Mouse (Mus musculus): ENCODE measurements around the gene Kcnip3. TPM values are rescaled to one million over a fixed set of nuclear protein-coding genes. Genes with fewer than 3 reads are reported as not detected.

The Kcnip3 gene
- polyA plus RNA-seq, 1 experiment from 2014 or later, result 4.0 TPM

- no peak overlapping the region for H3K9ac ChIP-seq
- H3K27me3 ChIP-seq, result no peaks in the 10 kb centered on the region
- H3K9me3 ChIP-seq (replicated peaks), result no peaks in the 10 kb centered on the region
- no peak for ATAC-seq (replicated peaks; ENCODE audit: low FRiP score)
- H3K36me3 ChIP-seq, result no peaks in the 10 kb centered on the region
- 56% methylated on average over 10 of the region's 10 CpGs for WGBS
- H3K4me1 ChIP-seq, result 0 out of 2 replicates have a peak, but pooled peaks cover 5% of the 10 kb centered on the region
- H3K4me2 ChIP-seq, result no peak overlapping the region
- no peak overlapping the region for H3K4me3 ChIP-seq (replicated peaks)
- H3K27ac ChIP-seq, result peak overlapping the region; percentile 19; the same call in 1 of the 2 replicates
Observed at GRCm38 (mm10) chr2:127418266-127418970, 103.5 kb downstream of the Kcnip3 start.

- 36% methylated on average over 3 of the region's 3 CpGs for WGBS
- Histone ChIP-seq H3K4me2 (no peak overlapping the region), H3K27ac (peak overlapping the region; percentile 62; the same call in 1 of the 2 replicates), H3K36me3 (no peaks in the 10 kb centered on the region), H3K4me3 (replicated peaks) (no peak overlapping the region), H3K27me3 (no peaks in the 10 kb centered on the region), H3K9me3 (replicated peaks) (no peaks in the 10 kb centered on the region), H3K9ac (no peak overlapping the region), H3K4me1 (0 out of 2 replicates have a peak, but pooled peaks cover 5% of the 10 kb centered on the region)
- ATAC-seq (replicated peaks; ENCODE audit: low FRiP score), result no peak
Observed at GRCm38 (mm10) chr2:127416706-127417105, 105.2 kb downstream of the Kcnip3 start.

- 41% methylated on average over 10 of the region's 10 CpGs for WGBS
- H3K9me3 ChIP-seq (replicated peaks), result no peaks in the 10 kb centered on the region
- no peaks in the 10 kb centered on the region for H3K27me3 ChIP-seq
- H3K4me3 ChIP-seq (replicated peaks), result no peak overlapping the region
- ATAC-seq (replicated peaks; ENCODE audit: low FRiP score), result peak; percentile 74
- H3K9ac ChIP-seq, result no peak overlapping the region
- H3K4me2 ChIP-seq, result no peak overlapping the region
- H3K27ac ChIP-seq, result peak overlapping the region; percentile 62
- H3K4me1 ChIP-seq, result 0 out of 2 replicates have a peak, but pooled peaks cover 5% of the 10 kb centered on the region
- no peaks in the 10 kb centered on the region for H3K36me3 ChIP-seq
Observed at GRCm38 (mm10) chr2:127415806-127416205, 106.1 kb downstream of the Kcnip3 start.

- Histone ChIP-seq H3K4me1 (0 out of 2 replicates have a peak, but pooled peaks cover 5% of the 10 kb centered on the region), H3K4me2 (no peak overlapping the region), H3K36me3 (no peaks in the 10 kb centered on the region), H3K9me3 (replicated peaks) (no peaks in the 10 kb centered on the region), H3K9ac (no peak overlapping the region), H3K27me3 (no peaks in the 10 kb centered on the region), H3K27ac (no peak overlapping the region), H3K4me3 (replicated peaks) (no peak overlapping the region)
- 68% methylated on average over 6 of the region's 6 CpGs for WGBS
- no peak for ATAC-seq (replicated peaks; ENCODE audit: low FRiP score)
Observed at GRCm38 (mm10) chr2:127411126-127411525, 110.8 kb downstream of the Kcnip3 start.

Other genes starting within 250 kb of the Kcnip3 start
- gene Dusp2, start 185.9 kb downstream of the Kcnip3 start, polyA plus RNA-seq (2015; fragmentation: Nextera tagmentation; extraction: Ambion mirVana), result 8.8 and 9.0 TPM in 2 replicates
- gene Astl, start 183.5 kb downstream of the Kcnip3 start, polyA plus RNA-seq (2015; fragmentation: Nextera tagmentation; extraction: Ambion mirVana), result not detected in 2 replicates
- 4.4 and 5.1 TPM in 2 replicates for gene Adra2b, start 158.9 kb downstream of the Kcnip3 start, polyA plus RNA-seq (2015; fragmentation: Nextera tagmentation; extraction: Ambion mirVana)
- gene Gpat2, start 96.9 kb downstream of the Kcnip3 start, polyA plus RNA-seq (2015; fragmentation: Nextera tagmentation; extraction: Ambion mirVana), result 0.30 TPM in 2 replicates
- gene Fahd2a, start 77.5 kb downstream of the Kcnip3 start, polyA plus RNA-seq (2015; fragmentation: Nextera tagmentation; extraction: Ambion mirVana), result 26.7 and 34.9 TPM in 2 replicates
- gene Prom2, start 19.4 kb upstream of the Kcnip3 start, polyA plus RNA-seq (2015; fragmentation: Nextera tagmentation; extraction: Ambion mirVana), result 2.0 and 2.2 TPM in 2 replicates
- gene Zfp661, start 65.0 kb upstream of the Kcnip3 start, polyA plus RNA-seq (2015; fragmentation: Nextera tagmentation; extraction: Ambion mirVana), result 4.5 and 5.1 TPM in 2 replicates
- 150 and 161 TPM in 2 replicates for gene Mrps5, start 65.1 kb upstream of the Kcnip3 start, polyA plus RNA-seq (2015; fragmentation: Nextera tagmentation; extraction: Ambion mirVana)
- 38.4 and 47.3 TPM in 2 replicates for gene Mal, start 134.6 kb upstream of the Kcnip3 start, polyA plus RNA-seq (2015; fragmentation: Nextera tagmentation; extraction: Ambion mirVana)
- gene Mall, start 207.8 kb upstream of the Kcnip3 start, polyA plus RNA-seq (2015; fragmentation: Nextera tagmentation; extraction: Ambion mirVana), result 3.0 and 3.4 TPM in 2 replicates

Data from kidney, embryonic 15.5 days (tissue).